Mouse (Mus musculus) inflammation-experienced regulatory T-cells, adult 16 weeks (primary cell): Measurements from ENCODE around the gene Rpl4. TPM values are rescaled to one million over a fixed set of nuclear protein-coding genes. Genes with fewer than 3 reads are reported as not detected.

Experiments
- polyA plus RNA-seq: library from polyadenylated mRNA; unstranded; fragments of 100-300 nt; shearing (Covaris generic); gene quantifications from one replicate; pipeline ENCODE4 v1.2.1, GENCODE M21; 2017

Rpl4 gene
- polyA plus RNA-seq = 1,466 TPM

DNA sequence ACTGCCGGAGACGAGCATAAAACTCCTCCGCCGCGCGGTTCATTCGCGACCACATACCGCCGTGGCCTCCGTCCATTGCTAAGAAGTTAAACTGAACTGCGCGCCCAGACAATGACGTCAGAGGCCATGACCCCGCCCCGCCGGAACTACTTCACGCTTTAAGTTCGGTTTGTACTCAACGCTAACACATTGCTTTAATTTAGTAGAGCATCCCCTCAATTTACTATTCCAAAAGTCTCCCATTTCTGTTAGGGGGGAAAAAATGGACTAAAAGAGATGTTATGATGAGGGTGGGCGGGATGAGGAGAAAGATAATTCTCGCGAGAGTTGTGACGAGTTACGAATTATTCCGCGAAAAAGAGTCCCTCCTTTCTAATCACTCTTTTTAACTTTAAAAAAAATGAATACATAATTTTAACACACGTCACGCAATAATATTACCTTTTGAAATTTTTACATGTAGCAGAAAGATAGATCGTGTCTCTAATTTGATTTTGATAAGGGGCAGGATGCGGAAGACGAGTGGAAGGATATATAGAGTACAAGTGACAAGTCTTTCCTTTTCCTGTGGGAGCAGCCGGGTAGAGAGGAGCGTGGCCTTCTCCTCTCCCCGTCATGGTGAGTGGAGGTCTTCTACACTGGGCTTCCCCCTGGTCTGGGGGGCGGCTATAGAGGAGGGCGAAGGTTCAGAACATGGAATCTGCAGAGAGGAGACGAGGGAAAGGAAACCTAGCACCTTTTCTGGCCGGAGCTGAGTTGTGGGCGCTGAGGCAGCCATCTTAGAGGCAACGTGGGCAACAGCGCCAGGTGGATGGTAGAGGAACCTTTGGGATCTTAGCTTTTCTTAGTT, at the start of gene Rpl4, which contains the start of gene Zwilch:
TSS of gene Rpl4 (plus strand) at position 560 of the 850 bp plus-strand sequence.
TSS of gene Zwilch (minus strand) at position 289 of the 850 bp plus-strand sequence.

DNA sequence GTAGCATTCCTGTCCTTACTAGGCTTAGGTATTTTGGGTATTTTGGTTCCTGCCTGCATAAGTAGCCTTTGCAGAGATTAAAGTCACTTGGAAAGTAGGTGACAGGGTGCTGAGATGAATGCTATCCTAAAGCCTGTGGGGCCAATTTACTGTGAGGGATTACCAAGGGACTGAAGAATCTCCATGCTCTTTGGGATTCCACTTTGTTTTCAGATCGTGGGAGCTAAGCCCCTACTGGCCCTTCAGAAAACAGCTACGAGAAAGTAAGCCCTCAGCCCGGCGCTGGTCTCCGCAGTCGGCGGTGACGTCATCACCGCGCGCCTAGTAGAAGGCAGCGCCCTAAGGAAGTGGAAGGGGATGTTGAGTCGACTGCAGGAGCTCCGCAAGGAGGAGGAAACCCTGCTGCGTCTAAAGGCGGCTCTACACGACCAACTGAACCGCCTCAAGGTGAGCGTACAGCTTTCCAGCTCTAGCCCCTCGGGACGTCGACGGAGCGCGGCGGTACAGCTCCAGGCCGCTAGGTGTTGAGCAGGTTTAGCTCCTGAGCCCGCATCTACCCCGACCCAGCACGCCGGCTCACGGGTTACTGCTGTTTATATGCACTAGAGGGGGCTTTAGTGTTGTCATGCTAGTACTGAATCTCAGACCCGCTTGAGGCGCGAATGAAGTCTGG, 5.9 kb downstream of the Rpl4 start, which contains the start of gene Snapc5:
TSS of gene Snapc5 (plus strand) at position 301 of the 673 bp plus-strand sequence.

Other genes starting within 250 kb of the Rpl4 start
- gene Smad6, start 151.3 kb upstream of the Rpl4 start, polyA plus RNA-seq = not detected
- gene Lctl, start 56.2 kb upstream of the Rpl4 start, polyA plus RNA-seq = not detected
- gene Zwilch, start 271 bp upstream of the Rpl4 start, polyA plus RNA-seq = 6.5 TPM
- gene Snapc5, start 5.9 kb downstream of the Rpl4 start, polyA plus RNA-seq = 65.2 TPM
- 11.8 TPM for gene Uchl4, start 61.8 kb downstream of the Rpl4 start, polyA plus RNA-seq
- 85.7 TPM for gene Map2k1, start 80.3 kb downstream of the Rpl4 start, polyA plus RNA-seq
- gene Tipin, start 108.2 kb downstream of the Rpl4 start, polyA plus RNA-seq = 49.4 TPM
- 21.8 TPM for gene Dis3l, start 167.9 kb downstream of the Rpl4 start, polyA plus RNA-seq
- 0.51 TPM for gene Megf11, start 212.3 kb downstream of the Rpl4 start, polyA plus RNA-seq